Mouse (Mus musculus): Measurements from ENCODE around the gene Armc2.

Gene Armc2

DNA sequence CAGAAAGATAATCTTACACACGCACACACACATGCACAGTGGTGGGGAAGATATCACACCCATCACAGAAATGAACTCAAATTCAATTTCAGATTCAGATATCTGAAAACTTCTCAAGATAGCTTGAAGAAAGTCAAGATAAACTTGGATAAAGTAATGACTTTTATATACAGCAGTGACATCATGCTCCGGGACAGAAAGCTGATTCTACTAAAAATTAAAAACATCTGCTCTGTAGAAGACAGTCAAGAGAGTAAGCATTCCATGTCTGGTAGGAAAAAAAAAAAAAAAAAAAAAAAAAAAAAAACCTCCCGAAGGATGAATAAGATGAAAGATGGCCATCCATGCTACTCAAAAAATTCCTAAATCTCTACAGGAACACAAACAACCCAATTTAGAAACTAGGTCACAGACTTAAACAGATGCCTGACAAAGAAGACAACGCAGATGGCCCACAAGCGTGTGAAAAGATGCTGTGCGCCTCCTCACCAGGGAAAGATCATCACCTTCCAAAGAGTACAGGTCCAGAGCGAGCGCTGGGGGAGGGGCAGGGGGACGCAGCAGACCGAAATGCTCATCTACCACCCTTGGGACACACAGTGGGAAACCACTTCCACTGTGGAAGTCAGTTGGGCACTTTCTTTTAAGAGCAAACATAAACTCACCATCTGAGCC is 7.3 kb downstream of the Armc2 start:
- no peak for DNase-seq

DNA sequence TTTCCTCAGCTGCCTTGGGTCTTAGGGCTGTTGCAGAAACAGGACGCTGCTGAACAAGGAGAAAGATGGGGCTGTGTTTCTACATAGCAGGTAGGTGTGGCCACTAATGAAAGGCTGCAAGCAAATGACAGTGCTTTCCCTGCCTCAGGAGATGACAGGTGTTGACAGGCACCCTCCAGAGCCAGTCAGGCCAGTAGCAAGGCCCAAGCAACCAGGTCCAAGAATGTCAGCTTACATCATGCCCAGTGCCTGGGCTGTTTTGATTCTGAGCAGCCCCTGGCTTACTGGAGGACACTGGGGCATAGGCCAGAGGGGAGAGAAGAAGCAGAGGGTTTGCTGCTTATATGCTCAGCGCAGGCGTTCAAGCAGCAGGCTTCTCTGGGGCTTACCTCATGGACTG is 13.0 kb downstream of the Armc2 start:
- no peak for DNase-seq

- DNase-seq = no peak
Observed at GRCm38 (mm10) chr10:42004690-42005089, 13.6 kb downstream of the Armc2 start.

- DNase-seq = no peak
Observed at GRCm38 (mm10) chr10:42004056-42004455, 14.2 kb downstream of the Armc2 start.

GRCm38 (mm10) chr10:42003576-42003975 is 14.7 kb downstream of the Armc2 start:
- DNase-seq = no peak

- DNase-seq = no peak
Observed at GRCm38 (mm10) chr10:42002436-42002835, 15.8 kb downstream of the Armc2 start.

- DNase-seq = no peak
Observed at GRCm38 (mm10) chr10:42001260-42001659, 17.0 kb downstream of the Armc2 start.

- DNase-seq = no peak
Observed at GRCm38 (mm10) chr10:41997691-41998178, 20.5 kb downstream of the Armc2 start.

DNA sequence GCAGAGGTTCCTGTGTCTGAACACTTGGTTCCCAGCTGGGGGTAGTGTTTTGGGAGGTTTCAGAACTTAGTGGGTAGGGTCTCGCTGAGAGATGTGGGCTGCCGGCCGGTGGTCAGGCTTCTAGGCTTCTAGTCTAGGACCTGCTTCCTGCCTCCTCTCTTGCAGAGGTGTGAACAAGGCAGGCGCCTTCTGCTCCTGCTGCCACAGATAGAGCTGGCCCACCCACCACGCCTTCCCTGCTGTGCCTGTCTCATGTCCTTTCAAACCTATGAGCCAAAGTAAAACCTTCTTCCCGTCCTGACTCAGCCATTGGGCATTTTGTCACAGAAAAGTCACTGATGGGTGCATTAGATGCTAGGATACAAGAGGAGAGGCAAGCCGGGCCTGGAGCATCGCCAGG is 22.1 kb downstream of the Armc2 start:
- DNase-seq = no peak

DNA sequence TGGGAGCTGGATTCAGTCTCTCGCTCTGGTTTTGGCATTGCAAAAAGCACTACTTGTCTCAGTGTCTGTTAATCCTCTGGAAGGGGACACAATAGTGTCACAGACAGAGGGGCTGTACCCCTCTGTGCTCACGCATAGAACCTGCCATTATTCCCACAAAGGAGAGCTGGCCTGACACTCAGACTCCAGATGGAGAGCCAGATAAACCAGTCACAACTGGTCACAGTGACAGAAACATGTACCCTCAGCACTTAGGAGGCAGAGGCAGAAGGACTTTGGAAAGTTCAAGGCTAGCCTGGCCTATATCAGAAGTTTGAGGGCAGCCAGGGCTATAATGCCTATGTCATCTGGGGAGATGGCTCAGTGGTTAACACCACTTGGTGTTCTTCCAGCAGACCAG is 23.2 kb downstream of the Armc2 start:
- no peak for DNase-seq

GRCm38 (mm10) chr10:41994578-41994977 is 23.7 kb downstream of the Armc2 start:
- DNase-seq = no peak

DNA sequence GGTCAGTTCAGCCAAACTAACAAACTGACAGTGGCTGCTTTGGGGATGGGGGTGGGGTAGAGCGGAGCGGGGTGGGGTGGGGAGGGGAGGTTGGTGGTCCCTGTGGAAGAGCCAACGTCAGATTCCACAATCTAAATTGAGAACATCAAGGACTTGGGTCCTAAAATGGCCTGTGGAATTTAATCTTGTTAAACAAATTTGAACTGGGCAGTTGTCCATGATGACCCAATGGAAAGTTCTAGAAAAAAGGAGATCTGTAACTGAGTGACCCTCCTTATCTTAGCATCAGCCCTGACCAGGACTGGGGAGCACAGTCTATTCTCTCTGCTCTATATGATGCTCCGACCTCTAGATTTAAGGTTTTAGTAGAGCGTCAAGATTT is 26.2 kb downstream of the Armc2 start:
- DNase-seq = no peak

DNA sequence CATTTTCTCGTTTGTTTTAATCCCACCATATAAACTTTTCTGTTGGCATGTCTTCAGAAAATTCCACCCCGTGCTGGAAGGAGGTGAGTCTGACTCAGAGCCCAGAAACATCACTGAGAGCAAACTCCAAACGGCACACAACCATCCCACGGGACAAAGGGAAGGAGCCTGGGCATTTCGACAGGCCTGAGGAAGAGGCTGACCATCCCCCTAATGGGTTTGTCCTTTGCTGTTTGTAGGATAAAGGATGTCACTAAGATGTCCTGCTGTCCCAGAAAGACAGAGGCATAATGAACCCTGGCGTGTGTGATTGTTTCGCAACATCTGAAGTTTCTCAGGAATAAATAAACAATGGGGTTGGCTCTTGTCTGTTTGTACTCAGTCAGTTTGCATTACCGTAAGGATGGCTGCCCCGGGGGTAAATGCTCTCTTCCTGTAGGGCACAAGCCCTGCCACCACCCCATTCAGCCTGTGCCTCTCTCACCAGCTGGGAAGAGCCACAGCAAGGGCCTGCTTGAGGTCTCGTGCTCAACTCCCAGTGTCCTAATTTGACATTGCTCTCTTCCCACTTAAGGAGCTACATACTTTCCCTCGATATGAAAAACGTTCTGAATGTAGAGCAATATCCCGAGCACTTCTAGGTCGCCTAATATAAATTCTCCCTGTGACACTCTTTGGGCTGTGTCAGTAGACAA is 26.7 kb downstream of the Armc2 start:
- DNase-seq = no peak

GRCm38 (mm10) chr10:41990896-41991295 is 27.3 kb downstream of the Armc2 start:
- DNase-seq = no peak

GRCm38 (mm10) chr10:41988930-41989329 is 29.3 kb downstream of the Armc2 start:
- DNase-seq = no peak

DNA sequence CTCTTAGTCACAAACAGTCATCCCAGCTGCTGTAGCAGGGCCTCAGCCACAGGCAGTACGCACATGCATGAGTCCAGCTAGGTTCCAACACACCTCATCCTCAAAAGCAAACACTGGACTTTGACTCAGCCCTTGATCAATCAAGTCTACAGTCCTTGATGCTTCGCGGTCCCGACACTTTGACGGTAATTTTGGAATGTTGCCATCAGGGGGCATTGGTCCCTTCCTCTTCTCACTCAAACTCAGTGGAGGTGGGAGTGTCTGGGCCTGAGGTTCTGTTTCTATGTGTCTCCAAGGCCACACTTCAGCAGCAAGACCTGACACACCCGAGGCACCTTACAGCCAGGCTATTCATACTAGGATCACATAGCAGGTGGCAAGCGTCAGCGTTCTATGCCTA is 32.1 kb downstream of the Armc2 start:
- no peak for DNase-seq

GRCm38 (mm10) chr10:41984221-41984620 is 34.0 kb downstream of the Armc2 start:
- peak in 1 of 2 experiments; percentile 17 for DNase-seq

GRCm38 (mm10) chr10:41982821-41983220 is 35.4 kb downstream of the Armc2 start:
- DNase-seq = no peak

DNA sequence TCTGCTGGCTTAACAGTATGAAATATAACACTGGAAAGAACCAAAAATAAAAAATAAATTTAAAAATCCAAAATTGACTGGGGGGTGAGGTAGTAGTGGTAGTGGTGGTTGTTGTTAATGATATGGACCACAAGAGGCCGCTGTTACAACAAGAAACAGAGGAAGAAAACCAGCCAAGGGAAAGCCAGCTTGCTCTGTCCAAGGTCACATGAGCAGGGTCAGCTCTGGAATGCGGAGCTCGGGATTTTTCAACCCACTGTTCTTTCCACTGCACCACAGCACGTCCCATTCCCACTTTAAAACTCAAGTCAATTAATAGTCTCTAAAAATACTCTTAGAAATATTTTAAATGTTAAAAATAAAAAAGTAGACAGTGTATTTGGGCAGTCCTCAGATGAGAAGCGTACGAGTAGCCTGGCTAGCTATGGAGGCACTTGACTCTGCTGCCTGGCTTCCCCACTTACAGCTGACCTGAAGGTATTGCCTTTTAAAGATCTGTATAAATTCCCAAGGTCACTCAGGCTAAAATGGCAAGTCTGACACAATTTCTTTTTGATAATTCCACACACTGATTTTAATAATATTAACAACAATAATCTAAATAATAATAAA is 37.4 kb downstream of the Armc2 start:
- DNase-seq = peak; percentile 53 to 62

DNA sequence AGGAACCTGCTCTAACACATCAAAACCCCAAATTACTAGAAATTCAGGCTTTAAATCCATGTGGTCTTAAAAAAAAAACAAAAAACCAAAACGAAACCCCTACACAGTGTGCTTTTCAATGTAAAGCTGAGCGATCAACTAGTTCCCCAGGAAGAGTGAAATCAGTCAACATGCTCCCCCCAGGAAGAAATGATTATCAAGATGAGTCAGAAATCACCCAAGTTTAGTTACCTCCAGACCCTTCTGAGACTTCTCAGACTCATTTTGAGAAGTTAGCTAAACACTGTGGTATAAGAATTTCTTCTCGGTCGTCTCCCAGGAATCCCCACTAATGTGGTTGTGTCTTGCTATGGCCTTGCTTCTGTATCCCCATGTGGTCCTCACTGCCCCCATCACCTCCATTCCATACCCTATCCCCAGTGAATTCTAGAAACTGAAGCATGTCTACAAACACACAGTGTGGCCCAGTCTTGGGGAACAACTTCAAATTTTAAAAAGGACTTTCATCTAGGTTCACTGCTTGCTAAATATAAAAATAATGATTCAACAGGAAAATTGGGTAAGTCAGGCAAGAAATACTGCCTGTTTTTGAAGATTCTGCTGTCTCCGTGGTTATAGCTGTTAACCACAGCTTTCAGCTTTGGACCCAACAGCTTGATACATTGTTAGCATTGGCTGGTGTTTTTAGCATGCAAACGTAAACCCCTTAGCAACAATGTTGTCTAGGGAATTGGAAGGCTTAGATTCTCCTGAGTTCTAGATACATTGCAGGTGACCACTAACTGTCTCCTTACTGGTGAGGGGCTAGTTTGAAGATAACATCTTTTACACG is 39.6 kb downstream of the Armc2 start:
- no peak for DNase-seq

DNA sequence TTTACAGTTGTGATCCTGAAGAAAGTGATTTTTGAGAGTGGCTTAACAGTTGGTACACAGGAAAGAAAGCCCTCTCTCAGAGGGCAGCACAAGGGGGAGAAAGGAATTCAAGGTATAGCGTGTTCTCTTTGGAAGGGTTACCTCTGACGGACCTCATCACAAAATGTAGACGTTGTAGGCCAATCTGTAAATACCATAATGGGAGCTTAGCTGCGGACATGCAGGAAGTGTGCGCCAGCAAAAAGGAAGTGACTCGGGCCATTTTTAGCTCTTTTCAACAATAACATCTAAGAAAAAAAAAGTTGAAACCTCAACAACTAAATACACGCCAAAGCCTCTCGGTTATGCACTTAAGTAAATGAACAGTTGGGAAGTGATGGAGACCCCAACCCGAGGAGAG is 45.6 kb downstream of the Armc2 start:
- peak; percentile 44 to 50 for DNase-seq

DNA sequence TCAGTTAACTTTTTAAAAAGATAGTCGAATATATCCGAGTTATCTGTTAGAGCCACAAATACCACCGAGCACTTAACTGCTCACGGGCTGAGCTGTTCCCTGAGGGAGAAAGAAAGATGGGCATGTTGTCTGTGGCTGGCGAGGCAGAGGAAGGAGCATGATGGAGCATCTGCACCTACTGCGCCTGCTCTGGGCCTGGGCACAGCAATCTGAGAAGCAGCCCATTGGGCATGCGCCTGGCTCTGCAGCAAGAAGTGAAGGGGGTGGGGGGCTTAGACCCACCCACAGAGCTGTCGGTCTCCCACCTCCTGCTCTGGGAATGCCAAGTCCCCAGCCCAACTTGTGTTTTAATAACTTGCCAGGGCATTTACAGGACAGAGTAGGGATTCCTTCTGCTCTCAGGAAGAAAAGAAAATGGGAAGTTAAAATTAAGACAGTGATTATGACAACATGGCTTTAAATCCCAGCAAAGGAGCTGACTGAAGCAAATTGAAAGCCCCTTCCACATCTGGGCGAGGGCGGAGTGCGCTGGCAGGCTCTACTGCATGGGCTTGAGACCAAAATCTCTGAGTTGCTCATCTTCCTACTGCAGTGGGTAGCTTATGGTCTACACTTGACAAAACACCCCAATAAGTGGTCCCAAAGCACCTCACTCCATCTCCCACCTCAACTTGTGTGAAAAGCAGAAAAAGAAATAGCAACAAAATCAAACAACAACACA is 50.2 kb downstream of the Armc2 start:
- DNase-seq = no peak

- DNase-seq = peak; percentile 76 to 81
Observed at GRCm38 (mm10) chr10:41962725-41963124, 55.5 kb downstream of the Armc2 start.
